Mouse (Mus musculus) adrenal gland (tissue): ENCODE results near the gene Syt14.

ENCODE experiments used
- intact Hi-C: fragments of 180-260 bp; cut with DNase I; formaldehyde crosslinking; loops from one replicate; pipeline ENCODE4 v1.15.1; 2025

The Syt14 gene

GRCm38 (mm10) chr1:192879086-192879580, 156.4 kb downstream of the Syt14 start:
- intact Hi-C loops, result no loop called here

- intact Hi-C loops, result no loop called here
Observed at GRCm38 (mm10) chr1:192872841-192873240, 162.7 kb downstream of the Syt14 start.

- intact Hi-C loops, result no loop called here
Observed at GRCm38 (mm10) chr1:192869761-192870160, 165.8 kb downstream of the Syt14 start.

GRCm38 (mm10) chr1:192864440-192864839, 171.1 kb downstream of the Syt14 start:
- intact Hi-C loops, result no loop called here

- intact Hi-C loops, result no loop called here
Observed at GRCm38 (mm10) chr1:192861305-192861960, 174.1 kb downstream of the Syt14 start.

GRCm38 (mm10) chr1:192860273-192860672, 175.3 kb downstream of the Syt14 start:
- intact Hi-C loops, result no loop called here

GRCm38 (mm10) chr1:192857582-192857981, 178.0 kb downstream of the Syt14 start:
- intact Hi-C loops, result loop anchor here (5.0 kb wide), 1 partner anchor 35 kb away; no protein-coding TSS in a partner anchor

- intact Hi-C loops, result loop anchor here (5.0 kb wide), 1 partner anchor 35 kb away; no protein-coding TSS in a partner anchor
Observed at GRCm38 (mm10) chr1:192856931-192857330, 178.6 kb downstream of the Syt14 start.

GRCm38 (mm10) chr1:192856411-192856810, 179.2 kb downstream of the Syt14 start:
- intact Hi-C loops, result loop anchor here (5.0 kb wide), 1 partner anchor 36 kb away; no protein-coding TSS in a partner anchor

GRCm38 (mm10) chr1:192855474-192856230, 179.9 kb downstream of the Syt14 start, which contains the start of gene Sertad4:
TSS of gene Sertad4 (minus strand) at chr1:192855756.
- intact Hi-C loops, result loop anchor here (5.0 kb wide), 1 partner anchor 37 kb away; no protein-coding TSS in a partner anchor

GRCm38 (mm10) chr1:192854819-192855271, 180.7 kb downstream of the Syt14 start:
- intact Hi-C loops, result loop anchor here (5.0 kb wide), 1 partner anchor 37 kb away; no protein-coding TSS in a partner anchor

- intact Hi-C loops, result no loop called here
Observed at GRCm38 (mm10) chr1:192853988-192854818, 181.4 kb downstream of the Syt14 start.

- intact Hi-C loops, result no loop called here
Observed at GRCm38 (mm10) chr1:192853429-192853828, 182.1 kb downstream of the Syt14 start.

- intact Hi-C loops, result no loop called here
Observed at GRCm38 (mm10) chr1:192852047-192852446, 183.5 kb downstream of the Syt14 start.

- intact Hi-C loops, result no loop called here
Observed at GRCm38 (mm10) chr1:192851640-192852039, 183.9 kb downstream of the Syt14 start.

- intact Hi-C loops, result no loop called here
Observed at GRCm38 (mm10) chr1:192851126-192851525, 184.4 kb downstream of the Syt14 start.

- intact Hi-C loops, result no loop called here
Observed at GRCm38 (mm10) chr1:192849616-192850015, 186.0 kb downstream of the Syt14 start.

- intact Hi-C loops, result no loop called here
Observed at GRCm38 (mm10) chr1:192847254-192847653, 188.3 kb downstream of the Syt14 start.
